Mouse (Mus musculus) midbrain, postnatal 0 days (tissue): ENCODE data around the gene Ubald1. TPM values are rescaled to one million over a fixed set of nuclear protein-coding genes. Genes with fewer than 3 reads are reported as not detected.

Experiments used
- ATAC-seq: fragments of 200-750 bp; cut with Nextera tagmentation; 2 replicates; pipeline ENCODE4 v1.8.0; 2017; ENCODE audit warnings: moderate number of reproducible peaks, mild to moderate bottlenecking, moderate TSS enrichment, moderate library complexity; ENCODE audit not compliant: low FRiP score
- DNase-seq: peaks from one replicate; pipeline ENCODE4 v3.0.0-alpha.2; 2015; ENCODE audit warnings: low spot score
- H3K27ac ChIP-seq: fragments of 300-500 bp; sonication (generic); 2 replicates; pipeline ENCODE4 v1.5.1; 2014; ENCODE audit warnings: low read depth, mild to moderate bottlenecking, low read length, mixed read lengths
- H3K27me3 ChIP-seq: fragments of 300-500 bp; sonication (generic); 2 replicates; pipeline ENCODE4 v1.6.1; 2014; ENCODE audit warnings: low read length, control low read depth, mixed read lengths; ENCODE audit not compliant: insufficient read depth
- H3K36me3 ChIP-seq: fragments of 300-500 bp; sonication (generic); 2 replicates; pipeline ENCODE4 v1.6.1; 2014; ENCODE audit warnings: low read length, control low read depth, mixed read lengths; ENCODE audit not compliant: insufficient read depth
- H3K4me1 ChIP-seq: fragments of 300-500 bp; sonication (generic); 2 replicates; pipeline ENCODE4 v1.6.1; 2014; ENCODE audit warnings: mild to moderate bottlenecking, control low read depth, antibody characterized with exemption, low read length, mixed read lengths; ENCODE audit not compliant: insufficient read depth
- H3K4me2 ChIP-seq: fragments of 300-500 bp; sonication (generic); 2 replicates; pipeline ENCODE4 v1.6.1; 2014; ENCODE audit warnings: low read depth, mild to moderate bottlenecking, low read length, mixed read lengths; ENCODE audit not compliant: poor library complexity, severe bottlenecking
- H3K4me3 ChIP-seq: fragments of 300-500 bp; sonication (generic); 2 replicates; pipeline ENCODE4 v1.5.1; 2014; ENCODE audit warnings: low read depth, mild to moderate bottlenecking, low read length, moderate library complexity
- H3K9ac ChIP-seq: fragments of 300-500 bp; sonication (generic); replicated peaks from 2 replicates; pipeline ENCODE4 v1.6.1; 2014; ENCODE audit warnings: mild to moderate bottlenecking, low read length, moderate library complexity, mixed read lengths; ENCODE audit not compliant: poor library complexity, severe bottlenecking
- H3K9me3 ChIP-seq: fragments of 300-500 bp; sonication (generic); 2 replicates; pipeline ENCODE4 v1.6.1; 2016; ENCODE audit warnings: low read length, control low read depth
- CTCF ChIP-seq: IDR thresholded peaks from 2 replicates; pipeline ENCODE4 v1.5.1; 2016; ENCODE audit warnings: antibody characterized with exemption, mild to moderate bottlenecking
- WGBS: fragments of 180-500 bp; shearing (Covaris S2); extraction: QIAGEN DNeasy Blood & Tissue Kit; methylation state at CpG from one replicate; pipeline ENCODE4 v1.1.7; 2014; 5-methylcytosine and 5-hydroxymethylcytosine counted together
- polyA plus RNA-seq: library from polyadenylated mRNA; unstranded; fragments of >200 nt; fragmentation: Nextera tagmentation; extraction: Ambion mirVana; gene quantifications from 2 replicates; pipeline ENCODE4 v1.2.1, GENCODE M21; 2015
- total RNA-seq: library from RNA; depleted of rRNA; stranded (reverse); fragments of >200 nt; gene quantifications from 2 replicates; pipeline ENCODE4 v1.2.3, GENCODE M21; 2014; rRNA removed

Gene Ubald1
- 30.3 and 35.0 TPM in 2 replicates for total RNA-seq
- 79.9 and 82.5 TPM in 2 replicates for polyA plus RNA-seq

DNA sequence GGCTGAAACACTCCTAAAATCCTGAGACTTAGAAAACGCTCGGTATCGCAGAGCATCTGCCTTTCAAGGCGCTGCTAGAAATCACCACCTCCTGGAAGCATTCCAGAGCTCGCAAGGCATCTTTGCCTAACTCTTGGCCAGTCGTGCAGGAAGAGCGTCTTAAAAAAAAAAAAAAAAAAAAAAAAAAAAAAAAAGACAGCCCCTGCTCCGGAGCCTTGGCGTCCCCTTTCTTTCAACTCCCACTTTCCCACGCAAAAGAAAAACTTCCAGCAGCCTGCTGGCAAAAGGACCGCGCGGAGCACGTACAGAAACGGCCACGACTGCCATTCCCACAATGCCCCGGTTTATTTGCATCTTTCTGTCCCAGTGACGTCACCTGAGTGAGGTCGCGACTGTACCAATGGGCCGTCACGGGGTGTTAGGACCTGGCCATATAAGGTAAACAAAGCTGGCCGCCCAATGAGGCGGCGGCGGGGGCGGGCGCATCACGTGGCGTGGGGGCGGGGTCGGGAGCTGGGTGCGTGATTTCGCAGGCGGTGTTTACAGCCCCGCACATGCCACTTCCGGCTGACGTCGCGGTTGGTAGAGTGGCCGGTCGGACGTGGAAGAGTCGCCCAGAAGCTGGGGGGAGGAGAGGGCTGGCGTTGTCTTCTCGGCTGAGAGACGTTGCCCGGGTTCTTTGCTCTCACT lies at the start of gene Ubald1:
TSS of gene Ubald1 (minus strand) at position 180 of the 690 bp plus-strand sequence.
- Histone ChIP-seq H3K4me2 (peak within 1 kb of the TSS; percentile 82), H3K36me3 (peaks cover 3% of the 10 kb centered on the region; the same call in 1 of the 2 replicates), H3K27me3 (no peaks in the 10 kb centered on the region), H3K27ac (peak within 1 kb of the TSS; percentile 98), H3K4me1 (peaks cover 20% of the 10 kb centered on the region), H3K9me3 (no peaks in the 10 kb centered on the region), H3K9ac (peak within 1 kb of the TSS; percentile 93), H3K4me3 (peak within 1 kb of the TSS; percentile 78)
- under 1% methylated on average over 48 of the region's 48 CpGs for WGBS
- ATAC-seq (peak; percentile 90), DNase-seq (peak; percentile 100)
- no peak for TF ChIP-seq CTCF

DNA sequence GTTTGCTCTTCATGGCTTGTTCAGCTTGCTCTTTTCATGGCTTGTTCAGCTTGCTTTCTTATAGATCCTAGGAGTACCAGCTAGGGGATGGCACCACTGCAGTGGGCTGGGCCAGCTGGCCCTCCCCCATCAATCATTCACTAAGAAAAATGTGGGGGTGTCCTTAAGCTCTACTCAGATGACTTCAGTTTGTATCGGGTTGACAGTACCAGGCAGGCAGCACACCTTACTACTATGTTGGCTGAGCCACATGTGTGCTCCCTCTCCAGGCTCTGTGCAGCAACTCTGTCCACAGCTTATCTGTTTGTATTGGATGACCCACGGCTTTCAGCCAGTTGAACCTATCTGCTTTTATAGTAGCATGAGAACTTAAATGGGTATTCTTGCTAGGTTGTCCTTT lies 48.4 kb upstream of the Ubald1 start:
- peaks cover 78% of the 10 kb centered on the region for H3K36me3 ChIP-seq
- no peak overlapping the region for H3K4me2 ChIP-seq
- ATAC-seq (no peak), DNase-seq (no peak)
- no peak overlapping the region for H3K9ac ChIP-seq
- TF ChIP-seq CTCF, result no peak
- H3K27me3 ChIP-seq, result no peaks in the 10 kb centered on the region
- no peaks in the 10 kb centered on the region for H3K4me1 ChIP-seq
- H3K9me3 ChIP-seq, result no peaks in the 10 kb centered on the region
- no peak overlapping the region for H3K4me3 ChIP-seq
- H3K27ac ChIP-seq, result no peak overlapping the region
- 94% methylated on average over 2 of the region's 2 CpGs for WGBS

DNA sequence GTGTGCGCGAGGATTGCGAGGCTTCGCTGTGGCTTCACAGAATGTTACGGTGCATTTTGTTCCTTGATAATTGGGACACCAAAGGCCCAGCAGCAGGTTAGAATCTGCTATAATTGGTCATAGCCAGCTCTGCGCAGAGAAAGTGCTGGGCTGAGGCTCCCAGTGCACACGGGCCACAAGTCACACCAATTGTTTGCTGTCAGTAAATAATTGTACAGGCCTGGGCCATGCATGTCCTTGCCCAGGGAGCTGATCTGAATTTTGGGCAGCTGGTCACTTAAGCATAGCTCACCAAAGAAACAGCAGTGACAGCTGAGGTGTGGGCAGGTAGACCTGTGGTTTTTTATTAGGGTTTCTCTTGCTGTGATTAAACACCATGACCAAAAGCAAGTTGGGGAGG lies 47.9 kb upstream of the Ubald1 start:
- H3K9me3 ChIP-seq, result no peaks in the 10 kb centered on the region
- no peak overlapping the region for H3K4me3 ChIP-seq
- H3K4me2 ChIP-seq, result no peak overlapping the region
- H3K4me1 ChIP-seq, result no peaks in the 10 kb centered on the region
- H3K36me3 ChIP-seq, result peaks cover 78% of the 10 kb centered on the region
- H3K9ac ChIP-seq, result no peak overlapping the region
- 97% methylated on average over 7 of the region's 7 CpGs for whole genome bisulfite sequencing
- ATAC-seq, result no peak
- no peak overlapping the region for H3K27ac ChIP-seq
- no peak for TF ChIP-seq CTCF
- no peak for DNase-seq
- no peaks in the 10 kb centered on the region for H3K27me3 ChIP-seq

DNA sequence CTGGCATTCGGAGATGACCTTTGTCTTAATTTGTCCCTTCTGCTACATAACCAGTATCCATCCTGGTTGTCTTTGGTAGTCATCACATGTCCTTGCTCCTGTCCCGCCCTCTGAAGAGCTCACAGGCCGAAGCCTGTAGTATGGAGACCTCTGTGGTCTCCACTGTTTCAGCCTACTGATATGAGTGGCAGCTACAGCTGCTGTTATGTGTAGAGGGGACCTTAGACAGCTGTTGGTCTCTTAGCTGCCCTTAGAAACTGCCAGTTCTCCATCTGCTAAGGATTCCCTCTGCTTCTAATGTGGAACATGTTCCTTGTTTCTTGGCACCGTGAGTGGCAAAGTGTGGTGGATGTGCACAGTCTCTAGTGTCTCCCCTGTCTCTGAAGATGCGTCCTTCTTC lies 43.9 kb upstream of the Ubald1 start:
- Histone ChIP-seq H3K4me2 (no peak overlapping the region), H3K36me3 (peaks cover 82% of the 10 kb centered on the region), H3K27ac (no peak overlapping the region), H3K9ac (no peak overlapping the region), H3K4me3 (no peak overlapping the region), H3K27me3 (no peaks in the 10 kb centered on the region), H3K4me1 (no peaks in the 10 kb centered on the region), H3K9me3 (no peaks in the 10 kb centered on the region)
- ATAC-seq (no peak), DNase-seq (no peak)
- no peak for TF ChIP-seq CTCF
- 94% methylated on average over 5 of the region's 5 CpGs for WGBS

DNA sequence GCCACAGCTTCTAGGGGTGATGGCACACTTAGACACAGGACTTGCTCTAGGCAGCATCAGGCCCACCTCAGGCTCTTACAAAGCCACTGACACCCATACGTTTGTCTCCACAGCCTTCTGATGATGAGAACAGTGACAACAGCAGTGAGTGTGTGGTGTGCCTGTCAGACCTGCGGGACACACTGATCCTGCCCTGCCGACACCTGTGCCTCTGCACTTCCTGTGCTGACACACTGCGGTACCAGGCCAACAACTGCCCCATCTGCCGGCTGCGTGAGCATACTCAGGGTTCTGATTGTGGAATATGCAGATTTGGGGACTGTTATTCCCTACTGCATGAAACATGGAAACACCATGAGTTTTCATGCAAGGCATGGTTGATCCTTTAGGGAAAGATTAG lies 42.4 kb upstream of the Ubald1 start:
- ATAC-seq, result no peak
- WGBS, result 94% methylated on average over 6 of the region's 6 CpGs

DNA sequence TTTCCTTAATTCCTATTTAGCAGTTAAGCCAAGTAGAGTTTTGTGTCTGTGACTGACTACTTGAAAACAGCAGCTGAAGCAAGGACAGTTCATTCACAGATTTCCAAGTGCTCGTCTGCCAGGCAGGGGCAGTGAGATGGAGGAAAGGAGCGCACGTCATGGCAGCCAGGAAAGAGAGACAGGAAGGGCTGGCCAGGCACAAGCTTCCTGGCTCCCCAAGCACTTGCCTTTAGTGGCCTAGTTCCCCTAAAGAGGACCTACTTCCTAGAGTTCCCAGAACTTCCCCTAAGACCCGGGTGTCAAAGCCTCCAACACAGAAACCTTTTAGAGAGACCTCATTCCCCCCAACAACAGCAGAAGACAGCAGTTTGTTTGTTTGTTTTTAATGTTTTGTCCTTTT lies 40.4 kb upstream of the Ubald1 start:
- no peaks in the 10 kb centered on the region for H3K9me3 ChIP-seq
- H3K36me3 ChIP-seq, result peaks cover 69% of the 10 kb centered on the region
- no peak overlapping the region for H3K9ac ChIP-seq
- TF ChIP-seq CTCF, result no peak
- H3K27me3 ChIP-seq, result no peaks in the 10 kb centered on the region
- H3K27ac ChIP-seq, result no peak overlapping the region
- WGBS, result 75% methylated on average over 4 of the region's 4 CpGs
- ATAC-seq (no peak), DNase-seq (no peak)
- H3K4me1 ChIP-seq, result no peaks in the 10 kb centered on the region
- H3K4me2 ChIP-seq, result no peak overlapping the region
- no peak overlapping the region for H3K4me3 ChIP-seq

More for the DNA sequence above, 42.4 kb upstream of the Ubald1 start:
- no peak overlapping the region for H3K4me2 ChIP-seq
- H3K36me3 ChIP-seq, result peaks cover 74% of the 10 kb centered on the region
- H3K27ac ChIP-seq, result no peak overlapping the region
- DNase-seq, result no peak
- H3K9ac ChIP-seq, result no peak overlapping the region
- H3K9me3 ChIP-seq, result no peaks in the 10 kb centered on the region
- no peaks in the 10 kb centered on the region for H3K27me3 ChIP-seq
- H3K4me1 ChIP-seq, result no peaks in the 10 kb centered on the region
- no peak for TF ChIP-seq CTCF
- H3K4me3 ChIP-seq, result no peak overlapping the region
